Mouse (Mus musculus) heart, adult 2 months (tissue): ENCODE measurements around the gene Pou5f1. TPM values are rescaled to one million over a fixed set of nuclear protein-coding genes. Genes with fewer than 3 reads are reported as not detected.
"Not testable (repeated sequence)": the region's sequence is repeated elsewhere in the genome, so short reads cannot be mapped to it uniquely, and the experiment has no call there.

Experiments
- DNase-seq, 2 experiments: peaks; one replicate each; pipeline ENCODE4 v3.0.0; 2021
- H3K27ac ChIP-seq: fragments of 200-600 bp; 2 replicates; pipeline ENCODE4 v1.8.1; 2022
- H3K27me3 ChIP-seq: fragments of 200-500 bp; 2 replicates; pipeline ENCODE4 v1.6.1; 2012; ENCODE audit warnings: mild to moderate bottlenecking, low read length, inconsistent platforms, mixed read lengths; ENCODE audit not compliant: control insufficient read depth, insufficient read depth
- H3K36me3 ChIP-seq: fragments of 200-500 bp; 2 replicates; pipeline ENCODE4 v1.6.1; 2012; ENCODE audit warnings: low read length, inconsistent platforms; ENCODE audit not compliant: control insufficient read depth, insufficient read depth
- H3K4me1 ChIP-seq: fragments of 200-500 bp; 2 replicates; pipeline ENCODE4 v1.6.1; 2011; ENCODE audit warnings: low read length; ENCODE audit not compliant: control insufficient read depth, insufficient read depth
- H3K4me3 ChIP-seq: fragments of 200-600 bp; 2 replicates; pipeline ENCODE4 v1.8.1; 2022
- H3K79me2 ChIP-seq: fragments of 200-500 bp; replicated peaks from 2 replicates; pipeline ENCODE4 v1.6.1; 2012; ENCODE audit warnings: mild to moderate bottlenecking, inconsistent platforms, low read length, moderate library complexity, mixed read lengths; ENCODE audit not compliant: control insufficient read depth, insufficient read depth
- H3K9ac ChIP-seq: fragments of 200-500 bp; 2 replicates; pipeline ENCODE4 v1.6.1; 2012; ENCODE audit warnings: low read depth, mild to moderate bottlenecking, control low read depth, inconsistent platforms, low read length, mixed read lengths
- CTCF ChIP-seq: fragments of 200-600 bp; IDR thresholded peaks from 2 replicates; pipeline ENCODE4 v1.8.1; 2022; ENCODE audit warnings: antibody characterized with exemption, mild to moderate bottlenecking, moderate library complexity
- EP300 ChIP-seq: fragments of 200-500 bp; IDR thresholded peaks from 2 replicates; pipeline ENCODE4 v1.6.1; 2011; ENCODE audit warnings: low read depth, low read length, control low read depth; ENCODE audit not compliant: insufficient read depth
- POLR2A ChIP-seq: fragments of 200-500 bp; IDR thresholded peaks from 2 replicates; pipeline ENCODE4 v1.6.1; 2011; ENCODE audit warnings: mild to moderate bottlenecking, low read depth, low read length, control low read depth; ENCODE audit not compliant: insufficient read depth
- WGBS: fragments of 180-500 bp; shearing (Covaris S2); methylation state at CpG from one replicate; pipeline ENCODE4 v1.1.7; 2018; 5-methylcytosine and 5-hydroxymethylcytosine counted together
- intact Hi-C: fragments of 180-260 bp; cut with DNase I; formaldehyde crosslinking; loops from one replicate; pipeline ENCODE4 v1.15.1; 2025
- polyA plus RNA-seq: library from polyadenylated mRNA; depleted of rRNA; stranded (reverse); fragments of >200 nt; gene quantifications from 2 replicates; pipeline ENCODE4 v1.2.3, GENCODE M21; 2012
- total RNA-seq, 2 experiments: library from RNA; stranded (reverse); gene quantifications; 2 replicates each; pipeline ENCODE4 v1.2.3; 2021

Pou5f1 gene
- total and polyA plus RNA-seq, 3 experiments = not detected

- Histone ChIP-seq H3K79me2 (no peaks in the 10 kb centered on the region), H3K4me3 (no peak overlapping the region), H3K9ac (no peak overlapping the region), H3K27me3 (no peaks in the 10 kb centered on the region), H3K36me3 (no peaks in the 10 kb centered on the region), H3K27ac (no peak overlapping the region), H3K4me1 (no peaks in the 10 kb centered on the region)
- intact Hi-C loops = no loop called here
- TF ChIP-seq EP300 (no peak), CTCF (no peak), POLR2A (no peak)
- DNase-seq = no peak
- 17% methylated on average over 6 of the region's 6 CpGs for WGBS
Observed at GRCm38 (mm10) chr17:35502226-35502625, 3.6 kb upstream of the Pou5f1 start.

DNA sequence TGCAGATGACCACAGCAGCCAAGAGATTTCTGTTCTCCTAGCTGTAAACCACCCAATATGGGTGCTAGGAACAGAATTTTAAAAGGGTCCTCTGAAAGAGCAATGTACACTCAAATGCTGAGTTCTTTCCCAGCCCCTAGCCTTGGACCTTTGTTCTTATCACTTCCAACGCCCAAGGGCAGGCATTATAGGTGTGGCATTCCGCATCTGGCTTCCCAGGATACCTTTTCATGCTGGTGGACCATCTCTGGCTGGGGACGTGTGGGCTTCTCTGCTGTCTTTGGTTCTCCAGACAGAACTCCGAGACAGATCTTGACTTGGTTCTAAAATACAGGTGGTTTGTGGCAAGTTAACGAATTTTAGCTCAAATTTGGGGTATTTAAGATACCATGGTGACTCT is 3.1 kb upstream of the Pou5f1 start:
- Histone ChIP-seq H3K9ac (no peak overlapping the region), H3K79me2 (no peaks in the 10 kb centered on the region), H3K4me1 (no peaks in the 10 kb centered on the region), H3K4me3 (no peak overlapping the region), H3K36me3 (no peaks in the 10 kb centered on the region), H3K27me3 (no peaks in the 10 kb centered on the region), H3K27ac (no peak overlapping the region)
- intact Hi-C loops = no loop called here
- 66% methylated on average over 5 of the region's 5 CpGs for WGBS
- DNase-seq = no peak
- no peak for TF ChIP-seq POLR2A
- no peak for TF ChIP-seq EP300
- TF ChIP-seq CTCF = no peak

- TF ChIP-seq CTCF = no peak
- TF ChIP-seq POLR2A = no peak
- TF ChIP-seq EP300 = no peak
- H3K27ac ChIP-seq = no peak overlapping the region
- H3K4me1 ChIP-seq = no peaks in the 10 kb centered on the region
- intact Hi-C loops = no loop called here
- H3K9ac ChIP-seq = no peak overlapping the region
- H3K36me3 ChIP-seq = no peaks in the 10 kb centered on the region
- no peaks in the 10 kb centered on the region for H3K79me2 ChIP-seq
- 35% methylated on average over 5 of the region's 5 CpGs for WGBS
- DNase-seq = no peak
- H3K4me3 ChIP-seq = no peak overlapping the region
- H3K27me3 ChIP-seq = no peaks in the 10 kb centered on the region
Observed at GRCm38 (mm10) chr17:35503849-35504248, 2.0 kb upstream of the Pou5f1 start.

DNA sequence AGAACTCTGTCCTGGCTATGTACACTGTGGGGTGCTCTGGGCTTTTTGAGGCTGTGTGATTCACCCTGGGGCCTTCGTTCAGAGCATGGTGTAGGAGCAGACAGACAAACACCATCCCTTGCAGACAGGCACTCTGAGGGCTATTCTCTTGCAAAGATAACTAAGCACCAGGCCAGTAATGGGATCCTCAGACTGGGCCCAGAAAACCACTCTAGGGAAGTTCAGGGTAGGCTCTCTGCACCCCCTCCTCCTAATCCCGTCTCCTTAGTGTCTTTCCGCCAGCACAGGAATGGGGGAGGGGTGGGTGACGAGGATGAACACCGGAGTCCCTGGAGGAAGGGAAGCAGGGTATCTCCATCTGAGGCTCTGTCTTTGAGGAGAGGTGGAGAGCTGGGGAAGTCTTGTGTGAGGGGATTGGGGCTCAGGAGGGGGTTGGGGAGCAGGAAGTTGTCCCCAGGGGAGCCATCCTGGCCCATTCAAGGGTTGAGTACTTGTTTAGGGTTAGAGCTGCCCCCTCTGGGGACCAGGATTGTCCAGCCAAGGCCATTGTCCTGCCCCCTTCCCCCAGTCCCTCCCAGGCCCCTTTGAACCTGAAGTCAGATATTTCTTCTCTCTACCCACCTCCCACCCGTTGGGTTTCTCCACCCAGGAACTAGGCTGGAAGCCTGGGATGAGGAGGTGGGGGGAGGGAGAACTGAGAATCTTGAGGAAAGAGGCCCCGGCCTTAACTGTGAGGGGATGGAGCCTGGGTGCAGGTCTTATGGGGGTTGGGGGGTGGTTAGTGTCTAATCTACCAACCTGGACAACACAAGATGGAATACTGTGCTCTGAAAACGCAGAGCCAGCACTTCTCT is 963 bp upstream of the Pou5f1 start:
- WGBS = 34% methylated on average over 8 of the region's 8 CpGs
- Histone ChIP-seq H3K27ac (no peak overlapping the region), H3K4me3 (no peak overlapping the region), H3K9ac (no peak overlapping the region), H3K27me3 (no peaks in the 10 kb centered on the region), H3K4me1 (no peaks in the 10 kb centered on the region), H3K36me3 (no peaks in the 10 kb centered on the region), H3K79me2 (no peaks in the 10 kb centered on the region)
- no peak for DNase-seq
- no peak for TF ChIP-seq CTCF
- TF ChIP-seq EP300 = no peak
- TF ChIP-seq POLR2A = no peak
- intact Hi-C loops = no loop called here

- TF ChIP-seq EP300 (no peak), CTCF (no peak), POLR2A (no peak)
- Histone ChIP-seq H3K4me1 (no peaks in the 10 kb centered on the region), H3K27me3 (no peaks in the 10 kb centered on the region), H3K79me2 (no peaks in the 10 kb centered on the region), H3K9ac (no peak overlapping the region), H3K27ac (no peak overlapping the region), H3K4me3 (no peak overlapping the region), H3K36me3 (no peaks in the 10 kb centered on the region)
- 39% methylated on average over 10 of the region's 10 CpGs for WGBS
- intact Hi-C loops = no loop called here
- no peak for DNase-seq
Observed at GRCm38 (mm10) chr17:35506881-35507280, 1.1 kb downstream of the Pou5f1 start.

DNA sequence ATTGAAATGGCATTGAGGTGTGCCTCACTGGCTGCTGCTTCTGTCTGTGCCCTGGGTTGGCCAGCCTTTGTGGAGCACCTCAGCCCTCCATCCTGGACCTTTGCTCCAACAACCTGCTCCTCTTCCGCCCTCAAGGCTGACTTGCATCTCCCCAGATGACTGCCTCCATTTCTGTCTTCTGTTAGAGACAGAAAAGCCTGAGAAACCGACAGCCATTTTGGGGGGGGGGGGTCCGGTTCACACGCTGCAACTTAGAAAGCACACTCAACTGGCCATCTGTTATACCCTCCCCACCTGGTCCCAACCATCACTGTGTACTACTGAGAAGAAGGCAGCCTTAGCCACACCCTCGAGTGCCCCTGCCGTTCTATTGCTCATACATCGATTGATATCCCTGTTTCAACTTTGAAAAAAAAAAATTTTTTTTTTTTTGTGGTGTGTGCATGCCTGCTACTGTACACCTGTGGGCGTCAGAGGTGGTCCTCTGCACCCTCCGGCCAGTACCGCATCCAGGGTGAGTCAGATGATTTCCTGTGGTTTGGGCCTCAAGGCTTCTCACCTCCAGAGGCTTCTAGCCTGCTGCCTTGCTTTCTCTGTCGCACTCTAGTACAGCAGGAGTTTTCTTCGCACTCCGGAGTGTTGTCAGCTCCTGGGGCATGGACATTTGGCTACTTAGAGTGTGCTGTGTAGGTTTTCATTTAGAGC is 1.9 kb downstream of the Pou5f1 start:
- TF ChIP-seq POLR2A (no peak), EP300 (no peak), CTCF (no peak)
- no peaks in the 10 kb centered on the region for H3K27me3 ChIP-seq

DNA sequence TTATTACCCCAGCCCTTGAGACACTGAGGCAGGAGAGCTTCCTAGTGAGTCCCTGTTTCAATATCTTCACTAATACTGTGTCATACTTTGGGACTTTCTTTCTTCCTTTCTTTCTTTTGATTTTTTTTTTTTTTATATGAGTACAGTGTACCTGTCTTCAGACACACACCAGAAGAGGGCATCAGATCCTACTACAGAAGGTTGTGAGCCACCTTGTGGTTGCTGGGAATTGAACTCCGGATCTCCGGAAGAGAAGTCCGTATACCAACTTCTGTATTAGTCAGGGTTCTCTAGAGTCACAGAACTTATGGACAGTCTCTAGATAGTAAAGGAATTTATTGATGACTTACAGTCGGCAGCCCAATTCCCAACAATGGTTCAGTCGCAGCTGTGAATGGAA is 2.5 kb downstream of the Pou5f1 start:
- DNase-seq, H3K27me3 ChIP-seq, H3K4me3 ChIP-seq, H3K9ac ChIP-seq, H3K36me3 ChIP-seq, intact Hi-C loops, H3K79me2 ChIP-seq, H3K4me1 ChIP-seq, H3K27ac ChIP-seq: not testable (repeated sequence)
- 66% methylated on average over 5 of the region's 5 CpGs for WGBS

More for the DNA sequence above, 1.9 kb downstream of the Pou5f1 start:
- WGBS = 40% methylated on average over 13 of the region's 13 CpGs
- H3K9ac ChIP-seq = no peak overlapping the region
- H3K36me3 ChIP-seq = no peaks in the 10 kb centered on the region
- no peak overlapping the region for H3K4me3 ChIP-seq
- no peak overlapping the region for H3K27ac ChIP-seq
- no peak for DNase-seq
- H3K79me2 ChIP-seq = no peaks in the 10 kb centered on the region
- intact Hi-C loops = no loop called here
- H3K4me1 ChIP-seq = no peaks in the 10 kb centered on the region
